Mouse (Mus musculus) megakaryocyte, embryonic 14.5 days (primary cell): ENCODE data around the gene Parn.

Experiments used
- FLI1 ChIP-seq: IDR thresholded peaks from 2 replicates; pipeline ENCODE4 v1.6.1; 2012; ENCODE audit warnings: low read length, inconsistent platforms, mixed read lengths
- GATA1 ChIP-seq: IDR thresholded peaks from 3 replicates; pipeline ENCODE4 v1.6.1; 2012; ENCODE audit warnings: mixed read lengths, low read length, inconsistent platforms, borderline replicate concordance

DNA sequence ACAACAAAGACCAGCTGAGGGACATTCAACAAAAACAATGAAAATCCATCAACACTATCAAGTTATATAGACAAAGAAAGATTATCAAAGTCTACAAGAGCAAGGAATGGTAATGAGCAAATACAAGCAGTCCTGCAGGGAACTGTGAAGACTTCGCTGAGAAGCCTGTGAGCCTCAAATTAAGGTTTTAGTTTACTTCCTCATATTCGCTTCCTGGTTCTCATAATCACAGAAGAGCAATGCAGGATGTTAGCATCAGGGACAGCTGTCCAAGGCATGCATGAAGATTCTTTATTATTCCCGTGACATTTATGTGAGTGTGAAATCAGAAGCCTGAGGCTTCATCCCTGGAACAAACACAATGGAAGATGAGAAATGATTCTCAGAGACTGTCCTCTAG is 23.5 kb downstream of the Parn start:
- TF ChIP-seq FLI1 (no peak), GATA1 (no peak)
